Mouse (Mus musculus) urinary bladder, postnatal 0 days (tissue): ENCODE measurements around the gene Actr10. TPM values are rescaled to one million over a fixed set of nuclear protein-coding genes. Genes with fewer than 3 reads are reported as not detected.

Source experiments
- polyA plus RNA-seq: library from polyadenylated mRNA; unstranded; fragments of >200 nt; fragmentation: Nextera tagmentation; extraction: Ambion mirVana; gene quantifications from 2 replicates; pipeline ENCODE4 v1.2.1, GENCODE M21; 2015

Gene Actr10
- 232 and 257 TPM in 2 replicates for polyA plus RNA-seq

DNA sequence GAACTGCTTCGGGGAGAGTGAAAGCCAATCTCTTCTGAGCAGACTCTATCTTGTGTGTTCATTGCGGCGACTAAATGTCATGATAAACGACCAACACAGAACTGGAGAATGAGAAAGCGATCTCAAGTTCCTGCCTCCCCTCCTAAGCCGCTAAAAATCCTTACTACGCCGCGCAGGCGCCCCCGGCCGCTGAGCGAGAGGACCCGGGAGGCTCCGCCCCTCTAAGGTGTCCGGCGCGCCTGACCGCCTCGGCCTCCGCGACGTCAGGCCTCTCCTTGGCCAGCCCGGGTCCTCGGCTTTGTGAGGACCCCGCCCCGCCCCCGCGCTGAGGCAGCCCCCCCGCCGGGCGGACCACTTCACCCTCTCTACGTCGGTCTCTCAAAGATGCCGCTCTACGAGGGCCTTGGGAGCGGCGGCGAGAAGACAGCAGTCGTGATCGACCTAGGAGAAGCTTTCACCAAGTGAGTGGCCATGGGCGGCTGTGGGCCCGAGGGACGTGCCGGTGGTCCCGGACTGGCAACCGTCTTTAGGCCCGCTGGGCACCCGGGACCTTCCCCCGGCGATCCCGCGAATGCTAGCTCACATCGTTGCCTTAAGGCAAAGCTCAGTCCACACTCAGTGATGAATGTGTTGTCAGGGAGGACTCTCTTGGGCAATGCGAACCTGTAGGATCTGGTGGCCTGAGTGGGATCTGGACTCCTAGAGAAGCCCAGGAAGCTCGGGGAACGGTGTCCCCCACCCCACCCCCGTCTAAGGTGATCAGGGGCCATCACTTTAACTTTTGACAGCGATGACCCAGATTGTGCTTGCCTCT is at the start of gene Actr10:
TSS of gene Actr10 (plus strand) at position 287 of the 814 bp plus-strand sequence.

DNA sequence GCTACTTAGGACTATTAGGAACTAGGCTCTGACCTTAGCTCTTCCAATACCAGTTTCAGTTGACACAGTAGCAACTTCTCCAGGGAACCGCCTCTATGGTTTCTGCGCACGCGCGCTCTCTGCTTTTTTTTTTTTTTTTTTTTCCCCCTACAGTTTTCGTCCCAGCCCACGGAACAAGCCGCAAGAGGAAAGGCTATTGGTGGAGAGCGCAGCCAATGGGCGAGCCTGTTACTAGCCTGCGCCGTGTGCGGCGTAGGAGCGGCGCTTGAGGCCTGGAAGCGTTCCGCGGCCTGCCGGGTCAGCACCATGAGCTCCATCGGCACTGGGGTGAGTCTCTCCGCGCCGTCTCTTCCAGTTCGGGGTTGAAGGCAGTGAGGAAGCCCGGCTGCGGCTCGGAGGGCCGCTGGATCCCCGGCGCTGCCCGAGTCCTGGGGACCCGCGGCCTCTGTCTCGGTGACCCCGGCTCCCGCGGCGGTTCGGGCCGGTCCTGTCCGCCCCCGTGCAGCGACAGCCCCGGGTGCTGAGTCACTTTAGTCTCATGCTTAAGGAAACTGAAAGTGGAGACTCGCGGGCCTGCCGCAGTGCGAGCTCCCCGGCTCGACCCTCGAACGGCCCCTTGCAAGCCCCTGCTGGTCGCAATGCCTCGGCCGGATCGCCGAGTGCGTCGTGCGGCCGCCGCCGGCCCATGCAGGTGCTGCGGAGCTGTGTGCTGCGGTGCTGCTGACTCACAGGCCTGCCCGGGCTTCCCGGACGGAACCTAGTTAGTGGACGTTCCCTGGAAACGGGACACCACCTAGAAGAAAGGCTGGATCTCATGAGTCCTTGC is 37.0 kb downstream of the Actr10 start, which contains the start of gene Psma3:
TSS of gene Psma3 (plus strand) at position 181 of the 826 bp plus-strand sequence.

Other genes with a start within 250 kb of the Actr10 start
- 18.5 and 19.7 TPM in 2 replicates for gene Frmd6, start 112.3 kb upstream of the Actr10 start, polyA plus RNA-seq
- gene Psma3, start 36.8 kb downstream of the Actr10 start, polyA plus RNA-seq = 644 and 652 TPM in 2 replicates
- gene Arid4a, start 78.1 kb downstream of the Actr10 start, polyA plus RNA-seq = 23.7 and 27.0 TPM in 2 replicates
- not detected in 2 replicates for gene Tomm20l, start 173.6 kb downstream of the Actr10 start, polyA plus RNA-seq
- 49.6 and 52.4 TPM in 2 replicates for gene Timm9, start 198.8 kb downstream of the Actr10 start, polyA plus RNA-seq
- gene 2700049A03Rik, start 199.0 kb downstream of the Actr10 start, polyA plus RNA-seq = 3.7 and 4.1 TPM in 2 replicates